Mouse (Mus musculus): ENCODE measurements around the gene Gm17655. TPM values are rescaled to one million over a fixed set of nuclear protein-coding genes. Genes with fewer than 3 reads are reported as not detected.

Gene Gm17655
- polyA plus RNA-seq, 1 experiment from 2014 or later, result 1.00 TPM

- no peak overlapping the region for H3K9ac ChIP-seq
- H3K9me3 ChIP-seq (replicated peaks), result no peaks in the 10 kb centered on the region
- peaks cover 6% of the 10 kb centered on the region; the same call in 1 of the 2 replicates for H3K27me3 ChIP-seq
- H3K36me3 ChIP-seq, result peaks cover 42% of the 10 kb centered on the region
- ATAC-seq (replicated peaks; ENCODE audit: insufficient number of reproducible peaks, insufficient read depth, low FRiP score, low read depth), result no peak
- no peak overlapping the region for H3K27ac ChIP-seq
- WGBS, result 87% methylated on average over 13 of the region's 13 CpGs
- H3K4me1 ChIP-seq (replicated peaks), result peaks cover 34% of the 10 kb centered on the region
- no peak overlapping the region for H3K4me3 ChIP-seq
- H3K4me2 ChIP-seq, result peak overlapping the region; percentile 79
Measured at GRCm38 (mm10) chr5:110102429-110102828, 30.1 kb upstream of the Gm17655 start.

GRCm38 (mm10) chr5:110101716-110102347, 29.5 kb upstream of the Gm17655 start:
- Histone ChIP-seq H3K9ac (no peak overlapping the region; the same call in 1 of the 2 replicates), H3K4me2 (peak overlapping the region; percentile 79), H3K27me3 (peaks cover 6% of the 10 kb centered on the region; the same call in 1 of the 2 replicates), H3K4me1 (replicated peaks) (peaks cover 31% of the 10 kb centered on the region), H3K27ac (no peak overlapping the region), H3K4me3 (peak overlapping the region; percentile 42), H3K9me3 (replicated peaks) (no peaks in the 10 kb centered on the region), H3K36me3 (peaks cover 42% of the 10 kb centered on the region)
- WGBS, result 8% methylated on average over 34 of the region's 34 CpGs
- ATAC-seq (replicated peaks; ENCODE audit: insufficient number of reproducible peaks, insufficient read depth, low FRiP score, low read depth), result peak; percentile 20; the same call in 1 of the 2 replicates

GRCm38 (mm10) chr5:110100921-110101631, 28.8 kb upstream of the Gm17655 start:
- WGBS, result under 1% methylated on average over 33 of the region's 37 CpGs
- Histone ChIP-seq H3K9me3 (replicated peaks) (no peaks in the 10 kb centered on the region), H3K4me3 (peak overlapping the region; percentile 42), H3K4me2 (peak overlapping the region; percentile 79), H3K27ac (no peak overlapping the region), H3K9ac (peak overlapping the region; percentile 6; the same call in 1 of the 2 replicates), H3K4me1 (replicated peaks) (peaks cover 23% of the 10 kb centered on the region), H3K36me3 (peaks cover 38% of the 10 kb centered on the region), H3K27me3 (peaks cover 6% of the 10 kb centered on the region; the same call in 1 of the 2 replicates)
- ATAC-seq (replicated peaks; ENCODE audit: insufficient number of reproducible peaks, insufficient read depth, low FRiP score, low read depth), result peak; percentile 29

- Histone ChIP-seq H3K9ac (peak within 1 kb of the TSS; percentile 6; the same call in 1 of the 2 replicates), H3K36me3 (peaks cover 26% of the 10 kb centered on the region), H3K4me1 (replicated peaks) (peaks cover 24% of the 10 kb centered on the region), H3K27ac (peak within 1 kb of the TSS; percentile 20; the same call in 1 of the 2 replicates), H3K4me2 (peak within 1 kb of the TSS; percentile 79), H3K27me3 (peaks cover 6% of the 10 kb centered on the region; the same call in 1 of the 2 replicates), H3K9me3 (replicated peaks) (no peaks in the 10 kb centered on the region), H3K4me3 (peak within 1 kb of the TSS; percentile 42)
- ATAC-seq (replicated peaks; ENCODE audit: insufficient number of reproducible peaks, insufficient read depth, low FRiP score, low read depth), result no peak
- 7% methylated on average over 25 of the region's 25 CpGs for WGBS
Measured at GRCm38 (mm10) chr5:110099656-110100580, 27.6 kb upstream of the Gm17655 start, which contains the start of gene Plcxd1. Gene Plcxd1, plus strand, starts transcription at chr5:110099969.

GRCm38 (mm10) chr5:110098991-110099477, 26.7 kb upstream of the Gm17655 start:
- H3K27me3 ChIP-seq, result peaks cover 6% of the 10 kb centered on the region; the same call in 1 of the 2 replicates
- peaks cover 17% of the 10 kb centered on the region for H3K36me3 ChIP-seq
- H3K4me3 ChIP-seq, result no peak overlapping the region
- no peak for ATAC-seq (replicated peaks; ENCODE audit: insufficient number of reproducible peaks, insufficient read depth, low FRiP score, low read depth)
- no peaks in the 10 kb centered on the region for H3K9me3 ChIP-seq (replicated peaks)
- 33% methylated on average over 1 of the region's 1 CpGs for WGBS
- H3K4me1 ChIP-seq (replicated peaks), result peaks cover 30% of the 10 kb centered on the region
- no peak overlapping the region for H3K4me2 ChIP-seq
- no peak overlapping the region for H3K27ac ChIP-seq
- H3K9ac ChIP-seq, result no peak overlapping the region

- 5% methylated on average over 4 of the region's 4 CpGs for WGBS
- ATAC-seq (replicated peaks; ENCODE audit: insufficient number of reproducible peaks, insufficient read depth, low FRiP score, low read depth), result no peak
- H3K9me3 ChIP-seq (replicated peaks), result no peaks in the 10 kb centered on the region
- H3K27ac ChIP-seq, result peak overlapping the region; percentile 13; the same call in 1 of the 2 replicates
- H3K36me3 ChIP-seq, result no peaks in the 10 kb centered on the region
- peak overlapping the region; percentile 56 for H3K4me3 ChIP-seq
- H3K9ac ChIP-seq, result peak overlapping the region; percentile 50
- peak overlapping the region; percentile 88 for H3K4me2 ChIP-seq
- H3K4me1 ChIP-seq (replicated peaks), result peaks cover 9% of the 10 kb centered on the region; the same call in 1 of the 2 replicates
- H3K27me3 ChIP-seq, result no peaks in the 10 kb centered on the region
Measured at GRCm38 (mm10) chr5:110094847-110095213, 22.5 kb upstream of the Gm17655 start.

- WGBS, result 1% methylated on average over 25 of the region's 25 CpGs
- H3K9ac ChIP-seq, result peak within 1 kb of the TSS; percentile 50
- H3K27me3 ChIP-seq, result no peaks in the 10 kb centered on the region
- H3K27ac ChIP-seq, result peak within 1 kb of the TSS; percentile 13; the same call in 1 of the 2 replicates
- no peaks in the 10 kb centered on the region for H3K9me3 ChIP-seq (replicated peaks)
- H3K4me2 ChIP-seq, result peak within 1 kb of the TSS; percentile 88
- peaks cover 9% of the 10 kb centered on the region; the same call in 1 of the 2 replicates for H3K4me1 ChIP-seq (replicated peaks)
- no peaks in the 10 kb centered on the region for H3K36me3 ChIP-seq
- ATAC-seq (replicated peaks; ENCODE audit: insufficient number of reproducible peaks, insufficient read depth, low FRiP score, low read depth), result peak; percentile 88
- H3K4me3 ChIP-seq, result peak within 1 kb of the TSS; percentile 56
Measured at GRCm38 (mm10) chr5:110094030-110094846, 21.9 kb upstream of the Gm17655 start, which contains the start of gene Gm35315. Gene Gm35315, minus strand, starts transcription at chr5:110094420.

- no peak overlapping the region for H3K27ac ChIP-seq
- no peaks in the 10 kb centered on the region for H3K36me3 ChIP-seq
- no peak overlapping the region for H3K9ac ChIP-seq
- no peaks in the 10 kb centered on the region for H3K27me3 ChIP-seq
- H3K9me3 ChIP-seq (replicated peaks), result no peaks in the 10 kb centered on the region
- 55% methylated on average over 2 of the region's 2 CpGs for WGBS
- H3K4me3 ChIP-seq, result no peak overlapping the region
- no peak for ATAC-seq (replicated peaks; ENCODE audit: insufficient number of reproducible peaks, insufficient read depth, low FRiP score, low read depth)
- peaks cover 9% of the 10 kb centered on the region; the same call in 1 of the 2 replicates for H3K4me1 ChIP-seq (replicated peaks)
- no peak overlapping the region for H3K4me2 ChIP-seq
Measured at GRCm38 (mm10) chr5:110091546-110091945, 19.2 kb upstream of the Gm17655 start.

- no peak overlapping the region for H3K4me2 ChIP-seq
- no peaks in the 10 kb centered on the region for H3K9me3 ChIP-seq (replicated peaks)
- ATAC-seq (replicated peaks; ENCODE audit: insufficient number of reproducible peaks, insufficient read depth, low FRiP score, low read depth), result no peak
- H3K9ac ChIP-seq, result no peak overlapping the region
- H3K4me1 ChIP-seq (replicated peaks), result no peaks in the 10 kb centered on the region
- no peak overlapping the region for H3K27ac ChIP-seq
- H3K36me3 ChIP-seq, result no peaks in the 10 kb centered on the region
- WGBS, result 32% methylated on average over 14 of the region's 14 CpGs
- H3K27me3 ChIP-seq, result no peaks in the 10 kb centered on the region
- H3K4me3 ChIP-seq, result no peak overlapping the region
Measured at GRCm38 (mm10) chr5:110086161-110086866, 14.0 kb upstream of the Gm17655 start.
